Mouse (Mus musculus) bone marrow macrophage, adult 2 months (primary cell): ENCODE measurements around the gene Jpt1.

Source experiments
- CTCF ChIP-seq: IDR thresholded peaks from 2 replicates; pipeline ENCODE4 v1.5.1; 2012; ENCODE audit warnings: low read depth, mild to moderate bottlenecking, low read length, moderate library complexity
- POLR2A ChIP-seq: IDR thresholded peaks from 2 replicates; pipeline ENCODE4 v1.6.1; 2012; ENCODE audit warnings: mild to moderate bottlenecking, low read depth, low read length, borderline replicate concordance

- TF ChIP-seq CTCF, result no peak
- TF ChIP-seq POLR2A, result no peak
Measured at GRCm38 (mm10) chr11:115538045-115538444, 23.9 kb upstream of the Jpt1 start.
